Mouse (Mus musculus) cerebellum, adult 11-12 months (tissue): ENCODE data around the gene Rnf207.
A peak's percentile ranks its signal among the peaks of the same experiment; 100 is the strongest.

Experiments used
- DNase-seq: peaks from one replicate; pipeline ENCODE4 v3.0.0; 2022

The Rnf207 gene

DNA sequence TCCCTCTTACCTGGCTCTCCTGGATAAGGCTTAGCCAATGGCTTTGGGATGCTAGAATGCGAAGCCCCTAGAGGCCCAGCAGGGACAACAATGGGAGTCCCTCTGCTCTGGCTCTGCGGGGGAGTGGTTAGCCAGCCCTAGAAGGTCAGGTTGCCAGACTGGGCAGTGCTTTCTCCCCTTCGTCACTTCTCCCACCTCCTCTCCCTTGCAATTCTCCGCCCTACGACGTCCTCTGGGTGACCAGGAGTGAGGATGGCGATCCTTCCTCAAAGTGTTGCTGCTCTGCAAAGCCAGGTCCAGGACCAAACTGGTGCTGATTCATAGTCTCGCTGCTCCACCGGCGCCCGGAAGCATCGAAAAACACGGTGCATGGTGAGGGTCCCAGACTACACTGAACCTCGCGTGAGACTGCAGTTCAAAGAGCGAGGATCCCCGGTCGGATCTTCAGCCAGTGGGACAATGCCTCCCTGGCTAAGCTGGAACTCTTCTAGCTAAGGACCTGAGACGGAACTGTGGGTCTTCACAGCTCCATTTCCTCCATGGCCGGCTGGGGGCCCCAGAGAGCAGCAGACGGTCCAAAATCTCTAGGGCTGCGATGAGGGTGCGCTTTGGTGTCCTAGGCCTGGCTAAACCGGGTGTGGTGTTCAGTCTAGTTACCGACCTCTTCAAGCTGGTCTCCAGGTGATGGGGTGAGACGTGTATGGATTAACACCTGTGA is at the start of gene Rnf207:
Gene Rnf207 (minus strand): TSS at position 477 of the 718 bp plus-strand sequence.
- DNase-seq, result no peak

DNA sequence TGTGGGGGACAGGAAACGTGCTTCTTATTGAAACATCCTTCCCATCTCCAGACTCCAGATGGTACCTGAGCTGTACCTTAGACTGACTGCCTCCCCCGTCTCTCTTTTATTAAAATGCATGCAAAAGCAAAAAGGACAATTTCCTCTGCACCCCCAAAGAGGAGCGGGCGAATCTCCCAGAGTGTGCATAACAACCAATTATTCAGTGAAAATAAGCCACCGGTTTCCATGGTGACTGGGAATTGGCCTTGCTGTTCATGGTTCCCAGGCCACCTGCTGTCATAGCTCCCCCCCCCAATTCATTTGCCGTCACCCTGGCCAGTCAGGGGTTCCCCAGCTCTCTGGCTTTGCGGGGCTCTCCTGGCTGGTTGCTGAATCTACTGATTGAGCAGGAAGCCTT is 46.4 kb upstream of the Rnf207 start:
- DNase-seq, result no peak

- no peak for DNase-seq
Observed at GRCm38 (mm10) chr4:152362180-152362579, 43.4 kb upstream of the Rnf207 start.

DNA sequence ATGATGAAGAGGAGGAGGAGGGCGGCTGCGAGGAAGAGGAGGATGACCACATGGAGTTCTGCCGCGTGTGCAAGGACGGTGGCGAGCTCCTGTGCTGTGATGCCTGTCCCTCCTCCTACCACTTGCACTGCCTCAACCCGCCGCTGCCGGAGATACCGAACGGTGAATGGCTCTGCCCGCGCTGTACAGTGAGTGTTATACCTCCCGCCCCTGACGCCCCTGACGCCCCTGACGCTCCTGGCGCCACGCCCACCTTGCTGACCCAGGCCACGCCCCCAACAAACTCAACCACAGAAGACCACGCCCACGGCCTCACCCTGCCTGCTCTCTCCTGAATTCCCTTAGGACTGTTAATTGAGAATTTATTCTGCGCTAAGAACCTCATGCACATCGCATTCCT is 42.1 kb upstream of the Rnf207 start:
- DNase-seq, result no peak

GRCm38 (mm10) chr4:152359700-152360099 is 40.9 kb upstream of the Rnf207 start:
- DNase-seq, result no peak

DNA sequence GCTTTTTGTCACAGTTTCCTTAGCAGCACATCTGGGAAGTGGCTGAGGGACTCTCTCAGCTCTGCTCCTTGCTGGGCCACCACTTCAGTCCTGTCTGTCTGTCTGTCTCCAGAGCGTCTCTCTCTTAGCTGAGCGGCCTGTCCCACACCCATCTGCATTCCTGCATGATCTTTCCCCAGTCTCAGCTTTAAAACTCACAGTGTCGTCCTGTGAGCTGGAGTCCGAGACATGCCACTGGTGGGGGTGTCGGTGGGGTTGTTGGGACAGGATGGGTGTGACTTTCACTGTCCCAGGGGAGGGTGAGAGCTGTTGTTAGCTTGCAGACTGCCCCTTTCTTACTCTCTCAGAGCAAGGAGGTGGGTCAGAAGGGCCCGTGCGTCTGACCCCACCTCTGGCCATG is 36.9 kb upstream of the Rnf207 start:
- DNase-seq, result no peak

- no peak for DNase-seq
Observed at GRCm38 (mm10) chr4:152353886-152354637, 35.3 kb upstream of the Rnf207 start.

GRCm38 (mm10) chr4:152351422-152352305 is 32.9 kb upstream of the Rnf207 start:
- no peak for DNase-seq

- DNase-seq, result no peak
Observed at GRCm38 (mm10) chr4:152350722-152351421, 32.1 kb upstream of the Rnf207 start.

- no peak for DNase-seq
Observed at GRCm38 (mm10) chr4:152349837-152350381, 31.1 kb upstream of the Rnf207 start.

- DNase-seq, result no peak
Observed at GRCm38 (mm10) chr4:152345120-152345889, 26.5 kb upstream of the Rnf207 start.

GRCm38 (mm10) chr4:152344651-152345050 is 25.9 kb upstream of the Rnf207 start:
- DNase-seq, result no peak

DNA sequence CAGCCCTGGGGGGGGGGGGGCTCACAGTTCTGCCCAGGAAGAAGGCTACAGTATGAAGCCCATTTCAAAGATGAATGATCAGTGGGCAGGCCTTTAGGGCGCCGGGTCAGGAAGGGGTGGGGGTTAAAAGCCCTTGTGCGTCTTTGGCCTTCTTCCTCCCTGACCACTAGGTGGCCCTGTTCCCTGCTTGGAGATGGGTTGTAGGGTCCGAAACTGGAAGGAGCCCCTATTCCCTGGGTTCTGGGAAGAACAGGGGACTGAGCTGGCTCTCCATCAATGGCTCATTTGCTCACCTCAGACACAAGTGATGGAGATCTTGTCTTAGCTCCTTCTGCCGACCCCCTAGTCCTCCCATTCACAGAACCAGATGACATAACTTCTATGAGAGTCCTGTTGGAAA is 24.5 kb upstream of the Rnf207 start:
- DNase-seq, result no peak

- DNase-seq, result no peak
Observed at GRCm38 (mm10) chr4:152340584-152341284, 21.9 kb upstream of the Rnf207 start.

- DNase-seq, result no peak
Observed at GRCm38 (mm10) chr4:152339293-152339790, 20.5 kb upstream of the Rnf207 start.

GRCm38 (mm10) chr4:152338419-152339292 is 19.9 kb upstream of the Rnf207 start, which contains the start of gene Chd5:
TSS of gene Chd5 (plus strand) at chr4:152338651.
- peak; percentile 67 for DNase-seq

DNA sequence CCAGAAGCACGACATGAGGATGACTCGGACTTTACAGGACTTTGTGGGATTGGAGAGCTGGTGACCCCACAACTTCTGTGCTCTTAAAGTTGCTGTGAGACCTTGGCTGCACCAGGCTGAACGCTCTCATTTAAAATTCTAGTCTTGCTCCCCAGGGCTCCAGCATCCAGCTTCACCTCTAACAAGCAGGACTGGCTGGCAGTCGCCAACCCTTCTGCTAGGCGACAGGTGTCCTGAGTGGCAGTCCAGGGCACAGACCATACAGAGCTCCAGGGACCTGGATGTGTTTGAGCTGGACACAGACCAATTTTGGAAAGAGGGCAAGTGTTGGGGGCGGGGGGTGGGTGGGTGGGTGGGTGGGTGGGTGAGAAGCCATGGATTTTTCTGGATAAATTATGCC is 19.0 kb upstream of the Rnf207 start:
- DNase-seq, result no peak

GRCm38 (mm10) chr4:152333587-152333986 is 14.8 kb upstream of the Rnf207 start:
- DNase-seq, result no peak

- no peak for DNase-seq
Observed at GRCm38 (mm10) chr4:152332952-152333351, 14.2 kb upstream of the Rnf207 start.

DNA sequence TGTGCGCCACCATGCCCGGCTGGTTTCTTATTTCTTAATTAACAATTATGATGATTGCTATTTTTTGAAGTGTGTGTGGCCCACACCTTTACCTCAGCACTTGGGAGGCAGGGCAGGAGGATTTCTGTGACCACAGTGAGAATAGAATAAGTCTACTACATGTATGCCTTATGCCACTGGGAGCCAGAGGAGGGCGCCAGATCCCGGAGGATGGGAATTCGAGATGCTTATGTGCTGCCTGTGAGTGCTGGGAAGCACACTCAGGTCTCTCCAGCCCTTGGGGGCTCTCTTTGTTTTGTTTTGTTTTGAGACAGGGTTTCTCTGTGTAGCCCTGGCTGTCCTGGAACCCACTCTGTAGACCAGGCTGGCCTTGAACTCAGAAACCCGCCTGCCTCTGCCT is 9.9 kb upstream of the Rnf207 start:
- DNase-seq, result no peak
